Mouse (Mus musculus) adrenal gland, postnatal 25 days (tissue): Measurements from ENCODE around the gene Mfap1a. TPM values are rescaled to one million over a fixed set of nuclear protein-coding genes. Genes with fewer than 3 reads are reported as not detected.
"Not testable (repeated sequence)": the region's sequence is repeated elsewhere in the genome, so short reads cannot be mapped to it uniquely, and the experiment has no call there.

Experiments used
- DNase-seq: peaks from one replicate; pipeline ENCODE4 v3.0.0; 2021; ENCODE audit warnings: mixed read lengths
- total RNA-seq: library from RNA; stranded (reverse); gene quantifications from 2 replicates; pipeline ENCODE4 v1.2.3, GENCODE M21; 2021

Gene Mfap1a
- total RNA-seq, 1 experiment from 2014 or later = 37.6 TPM

DNA sequence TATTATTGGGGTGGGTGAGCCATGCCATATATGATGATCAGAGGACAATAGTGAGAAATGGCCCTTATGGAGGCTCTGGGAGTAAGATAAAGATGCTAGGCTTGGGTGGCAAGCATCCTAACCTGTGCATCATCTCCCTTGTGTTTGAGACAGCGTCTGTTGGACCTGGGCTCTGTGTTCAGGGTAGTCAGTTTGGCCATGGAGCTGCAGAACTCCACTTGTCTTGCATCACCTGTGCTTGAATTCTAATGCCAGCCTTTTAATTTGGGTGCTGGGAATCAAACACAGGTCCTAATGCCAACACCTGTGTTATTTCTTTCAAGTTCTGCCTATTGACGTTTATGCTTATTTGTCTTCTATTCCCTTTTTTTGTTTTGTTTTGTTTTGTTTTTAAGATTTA lies 31.2 kb downstream of the Mfap1a start:
- not testable (repeated sequence) for DNase-seq

DNA sequence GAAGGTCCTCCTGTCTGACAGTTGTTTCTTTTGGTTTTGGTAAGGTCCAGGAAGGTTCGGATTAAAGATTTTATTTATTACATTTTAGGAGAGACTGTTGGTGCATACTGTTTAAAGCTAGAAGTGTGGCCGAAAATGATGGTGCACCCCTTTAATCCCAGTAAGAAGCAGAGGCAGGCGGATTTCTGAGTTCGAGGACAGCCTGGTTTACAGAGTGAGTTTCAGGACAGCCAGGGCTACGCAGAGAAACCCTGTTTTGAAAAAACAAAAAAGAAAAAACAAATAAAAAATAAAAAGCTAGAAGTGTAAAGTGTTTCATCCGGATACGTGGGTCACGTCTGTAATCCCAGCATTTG lies 32.3 kb downstream of the Mfap1a start:
- no peak for DNase-seq

DNA sequence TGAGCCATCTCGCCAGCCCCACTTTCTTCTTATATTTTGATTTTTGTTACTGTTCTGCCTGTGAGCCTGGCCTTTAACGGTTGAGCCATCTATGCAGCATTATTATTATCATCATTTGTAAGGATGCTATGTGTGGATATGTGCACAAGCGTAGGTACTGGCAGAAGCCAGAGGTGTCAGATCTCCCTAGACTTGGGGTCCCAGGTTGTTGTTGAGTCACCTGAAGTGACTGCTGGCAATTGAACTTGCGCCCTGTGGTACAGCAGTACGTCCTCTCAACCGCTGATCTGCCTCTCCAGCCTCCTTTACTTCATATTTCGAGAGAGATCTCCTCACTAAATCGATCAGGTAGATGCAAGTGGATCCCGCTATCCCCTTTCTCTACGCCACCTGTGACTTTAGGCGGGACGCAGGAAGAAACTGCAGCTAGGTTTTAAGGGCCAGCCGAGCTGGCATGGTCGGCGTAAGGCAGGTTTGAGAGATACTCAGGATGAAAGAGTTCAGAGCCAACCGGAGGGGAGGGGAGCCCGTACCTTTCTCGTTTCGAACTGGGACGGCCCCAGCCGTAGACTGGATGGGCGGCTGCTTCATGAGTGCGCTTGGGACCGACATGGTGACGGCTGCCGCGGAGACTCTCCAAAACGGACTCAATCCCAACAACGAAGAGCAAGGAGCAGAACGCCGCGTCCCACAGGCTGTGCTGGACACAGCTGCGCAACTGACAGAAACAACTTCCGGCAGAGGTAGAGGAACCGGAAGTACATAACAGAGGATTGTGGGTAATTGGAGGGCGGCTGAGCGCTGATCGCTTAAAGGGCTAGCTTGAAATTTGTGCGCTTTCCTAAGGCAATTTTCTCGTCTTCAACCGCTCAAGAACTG lies 32.9 kb downstream of the Mfap1a start, which contains the start of gene Mfap1b:
Mfap1b (minus strand) TSS at position 767 of the 879 bp plus-strand sequence.
- peak; percentile 69 for DNase-seq

DNA sequence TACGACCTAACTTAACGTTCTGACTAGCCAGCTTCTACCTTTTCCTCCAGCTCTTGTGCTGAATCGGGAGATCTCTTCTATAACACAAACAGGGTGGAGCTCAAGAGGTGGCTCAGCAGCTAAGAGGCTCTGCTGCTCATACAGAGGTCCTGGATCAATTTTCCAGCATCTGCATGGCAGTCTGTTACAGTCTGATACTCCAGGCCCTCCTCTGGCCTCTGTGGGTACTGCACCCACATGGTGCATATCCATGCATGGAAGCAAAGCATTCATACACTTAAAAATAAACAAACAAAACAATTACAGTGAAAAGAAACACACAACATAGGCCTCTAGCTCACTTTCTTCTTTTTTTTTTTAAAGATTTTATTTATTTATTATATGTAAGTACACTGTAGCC lies 33.7 kb downstream of the Mfap1a start:
- DNase-seq = not testable (repeated sequence)

DNA sequence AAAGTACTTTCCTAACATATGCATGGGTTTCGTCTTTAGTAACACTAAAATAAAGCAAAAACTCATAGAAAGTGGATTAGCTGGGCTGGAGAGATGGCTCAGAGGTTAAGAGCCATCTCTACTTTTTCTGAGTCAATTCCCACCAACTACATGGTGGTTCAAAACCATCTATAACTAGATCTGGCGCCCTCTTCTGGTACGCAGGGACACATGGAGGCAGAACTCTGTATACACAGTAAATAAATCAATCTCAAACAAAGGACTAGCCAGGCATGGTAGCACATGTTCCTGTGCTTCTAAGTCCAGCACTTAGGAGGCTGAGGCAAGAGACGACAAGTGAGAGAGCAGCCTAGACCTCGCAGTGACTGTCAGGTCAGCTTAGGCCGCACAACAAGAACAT lies 37.5 kb downstream of the Mfap1a start:
- not testable (repeated sequence) for DNase-seq

DNA sequence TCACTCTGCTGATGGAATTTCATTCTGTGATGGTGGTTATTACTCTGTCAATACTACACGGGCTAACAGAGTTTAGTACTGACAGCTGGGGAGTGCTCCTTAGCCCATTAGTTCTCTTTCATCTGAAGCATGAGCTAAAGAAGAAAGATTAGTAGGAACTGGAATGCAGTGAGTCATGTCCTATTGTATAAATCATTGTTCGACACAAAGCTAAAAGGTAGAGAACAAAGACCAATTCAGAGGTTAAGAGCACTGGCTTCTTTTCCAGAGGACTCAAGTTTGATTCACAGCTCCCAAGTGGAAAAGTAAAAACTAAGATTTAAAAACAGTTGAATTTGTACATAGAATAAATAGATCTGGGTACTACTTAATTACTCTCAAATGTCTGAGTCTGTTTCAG lies 46.4 kb downstream of the Mfap1a start:
- no peak for DNase-seq

DNA sequence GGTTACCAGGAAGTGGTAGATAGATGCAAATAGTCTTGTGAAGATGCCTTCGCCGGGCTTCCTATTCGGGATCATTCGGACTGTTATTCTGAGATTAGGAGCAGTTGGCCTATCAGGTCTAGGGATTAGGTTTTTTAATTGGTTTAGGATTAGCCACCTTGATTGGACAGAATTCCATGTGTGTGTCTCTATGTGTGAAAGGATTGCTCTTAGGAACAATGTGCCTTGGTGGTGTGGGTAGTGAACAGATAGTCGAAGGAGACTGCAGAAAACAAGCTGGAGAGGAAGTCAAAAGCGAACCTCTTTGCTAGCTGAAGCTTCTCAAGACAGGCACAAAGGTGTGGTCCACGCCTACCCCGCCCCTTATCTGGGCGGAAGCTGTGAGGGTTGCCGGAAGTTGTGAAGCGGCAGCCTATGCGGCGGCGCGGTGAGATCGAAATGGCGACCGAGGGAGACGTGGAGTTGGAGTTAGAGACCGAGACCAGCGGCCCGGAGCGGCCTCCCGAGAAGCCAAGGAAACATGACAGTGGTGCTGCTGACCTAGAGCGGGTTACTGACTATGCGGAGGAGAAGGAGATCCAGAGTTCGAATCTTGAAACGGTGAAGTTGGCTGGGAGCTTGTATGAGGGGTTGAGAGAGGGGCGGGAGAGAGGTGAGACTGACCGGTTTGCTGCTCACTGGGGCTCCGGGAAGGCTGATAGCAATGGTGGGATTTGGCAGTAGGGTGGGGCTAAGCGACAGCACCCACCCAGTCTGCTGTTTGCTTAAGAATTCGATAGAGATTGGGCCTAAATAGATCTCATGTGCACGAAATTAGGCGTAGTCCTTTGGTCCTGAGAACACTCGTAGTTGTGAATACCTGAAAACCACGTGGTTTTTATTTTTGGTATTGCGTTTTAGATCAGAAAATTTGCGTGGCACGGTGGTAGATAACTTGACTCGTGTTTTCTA lies 49.5 kb downstream of the Mfap1a start, which contains the start of gene Serinc4:
Serinc4 (minus strand) TSS at position 90 of the 951 bp plus-strand sequence.
- DNase-seq = peak; percentile 85

DNA sequence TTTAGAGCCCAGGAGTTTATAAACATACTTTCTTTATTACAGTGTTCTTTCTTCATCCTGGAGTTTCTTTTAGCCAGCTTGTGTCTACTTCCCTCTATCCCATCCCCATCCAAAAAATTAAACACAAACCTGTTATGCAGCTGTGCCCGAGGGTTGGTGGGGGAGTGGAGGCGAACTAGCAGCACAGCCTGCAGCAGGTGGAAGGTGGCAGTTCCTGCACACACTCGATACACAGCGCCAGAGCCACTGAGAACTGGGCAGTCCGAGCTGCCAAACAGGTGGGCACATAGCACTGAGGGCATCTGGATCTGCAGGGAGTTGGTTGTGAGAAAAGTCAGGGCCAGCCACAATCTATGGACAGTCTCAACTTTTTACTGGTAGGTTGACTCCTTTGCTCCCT lies 50.9 kb downstream of the Mfap1a start:
- no peak for DNase-seq

DNA sequence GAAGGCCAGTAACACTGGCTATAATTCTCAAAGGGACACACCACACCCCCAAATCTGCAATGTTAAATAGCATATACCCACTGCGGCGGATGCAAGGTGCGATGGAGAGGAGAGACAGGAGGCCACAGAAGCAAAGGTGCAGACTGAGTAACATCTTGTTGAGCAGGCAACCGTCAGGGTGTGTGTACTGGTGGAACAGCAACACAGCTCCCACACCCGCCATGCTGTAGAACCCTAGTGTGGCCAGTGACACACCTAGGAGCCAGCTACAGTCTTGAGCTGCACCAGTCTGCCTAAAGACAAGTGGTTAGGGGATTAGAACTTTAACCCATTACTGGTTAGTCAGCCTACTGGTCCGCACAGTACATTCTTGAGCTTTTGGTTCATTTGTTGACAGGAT lies 52.5 kb downstream of the Mfap1a start:
- no peak for DNase-seq

DNA sequence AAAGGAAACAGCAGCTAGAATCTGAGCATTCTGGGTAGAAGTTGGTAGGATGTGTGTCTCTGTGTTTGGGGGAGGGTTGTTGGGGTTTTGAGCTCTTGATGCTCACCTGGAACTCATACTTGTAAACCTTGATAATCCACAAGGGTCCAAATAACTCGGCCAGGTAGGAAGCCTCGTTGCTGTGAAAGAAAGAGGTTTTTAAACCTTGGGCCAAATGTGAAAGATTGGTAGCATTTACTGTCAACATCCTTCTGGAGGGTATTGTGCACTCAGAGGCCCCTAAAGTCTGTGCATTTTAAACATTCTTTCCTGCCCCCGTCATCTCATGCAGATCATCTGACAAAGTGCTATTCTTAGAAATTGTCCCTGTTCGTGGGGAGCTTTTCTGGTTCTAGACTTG lies 53.5 kb downstream of the Mfap1a start, which contains the start of gene Hypk:
Hypk (plus strand) TSS at position 301 of the 400 bp plus-strand sequence.
- DNase-seq = no peak

DNA sequence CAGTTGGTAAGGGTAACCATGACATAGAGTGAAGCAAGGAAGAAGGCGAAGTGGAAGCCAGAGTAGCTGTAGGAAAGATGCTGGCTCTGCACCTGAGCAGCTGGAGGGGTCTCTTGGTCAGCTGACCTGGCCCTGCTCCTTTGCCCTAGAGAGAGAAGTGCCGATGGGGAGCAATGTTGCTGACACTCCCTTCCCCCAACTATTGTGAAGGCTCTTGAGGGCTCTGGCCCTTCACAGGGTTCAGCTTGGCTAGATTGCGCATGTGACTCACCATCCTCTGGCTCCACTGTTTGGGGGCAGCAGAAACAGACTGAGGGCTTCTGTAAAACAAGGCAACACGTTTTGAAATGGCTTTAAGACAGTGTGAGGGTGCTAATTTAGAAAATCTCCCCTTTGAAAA lies 54.1 kb downstream of the Mfap1a start:
- DNase-seq = no peak

DNA sequence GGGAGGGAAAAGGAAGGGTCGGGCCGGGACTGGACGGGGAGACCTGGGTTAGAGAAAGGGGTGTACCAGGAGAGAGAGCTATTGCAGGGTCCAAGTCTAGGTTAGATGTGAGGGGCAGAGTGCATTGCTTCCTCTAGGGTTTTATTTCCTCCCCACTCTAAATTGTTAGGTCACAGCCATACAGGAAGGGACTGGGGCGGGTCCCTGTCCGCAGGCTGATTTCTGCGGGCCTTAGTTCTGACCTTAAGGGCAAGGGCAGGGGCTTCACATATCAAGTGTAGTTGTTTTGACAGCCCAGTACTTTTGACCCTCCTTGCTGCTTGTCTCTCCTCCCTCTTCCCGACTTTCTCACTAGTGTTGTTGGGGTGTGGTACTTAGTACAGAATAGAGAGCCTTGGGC lies 56.4 kb downstream of the Mfap1a start:
- DNase-seq = no peak

DNA sequence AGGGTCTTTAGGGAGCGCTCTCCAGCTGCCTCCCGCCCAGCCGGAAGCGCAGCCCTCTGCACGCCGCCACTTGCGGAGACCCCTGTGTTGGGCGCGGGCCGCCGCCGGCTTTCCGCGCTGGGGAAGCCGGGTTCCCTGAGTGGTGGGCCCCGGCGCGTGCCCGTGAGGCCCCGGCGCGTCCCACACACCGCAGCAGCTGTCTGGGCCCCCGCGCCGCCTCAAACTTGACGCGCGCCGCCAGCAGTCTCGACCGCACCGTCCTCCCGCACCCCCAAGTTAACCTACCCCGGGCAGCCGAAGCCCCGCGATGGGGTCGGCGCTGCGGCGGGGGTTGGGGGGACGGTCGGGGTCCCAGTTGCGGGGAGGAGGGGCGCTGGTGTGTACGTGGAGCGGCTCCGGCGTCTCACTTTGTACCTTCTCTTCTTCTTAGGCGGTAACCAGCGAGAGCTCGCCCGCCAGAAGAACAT lies 56.9 kb downstream of the Mfap1a start:
- DNase-seq = peak; percentile 39

DNA sequence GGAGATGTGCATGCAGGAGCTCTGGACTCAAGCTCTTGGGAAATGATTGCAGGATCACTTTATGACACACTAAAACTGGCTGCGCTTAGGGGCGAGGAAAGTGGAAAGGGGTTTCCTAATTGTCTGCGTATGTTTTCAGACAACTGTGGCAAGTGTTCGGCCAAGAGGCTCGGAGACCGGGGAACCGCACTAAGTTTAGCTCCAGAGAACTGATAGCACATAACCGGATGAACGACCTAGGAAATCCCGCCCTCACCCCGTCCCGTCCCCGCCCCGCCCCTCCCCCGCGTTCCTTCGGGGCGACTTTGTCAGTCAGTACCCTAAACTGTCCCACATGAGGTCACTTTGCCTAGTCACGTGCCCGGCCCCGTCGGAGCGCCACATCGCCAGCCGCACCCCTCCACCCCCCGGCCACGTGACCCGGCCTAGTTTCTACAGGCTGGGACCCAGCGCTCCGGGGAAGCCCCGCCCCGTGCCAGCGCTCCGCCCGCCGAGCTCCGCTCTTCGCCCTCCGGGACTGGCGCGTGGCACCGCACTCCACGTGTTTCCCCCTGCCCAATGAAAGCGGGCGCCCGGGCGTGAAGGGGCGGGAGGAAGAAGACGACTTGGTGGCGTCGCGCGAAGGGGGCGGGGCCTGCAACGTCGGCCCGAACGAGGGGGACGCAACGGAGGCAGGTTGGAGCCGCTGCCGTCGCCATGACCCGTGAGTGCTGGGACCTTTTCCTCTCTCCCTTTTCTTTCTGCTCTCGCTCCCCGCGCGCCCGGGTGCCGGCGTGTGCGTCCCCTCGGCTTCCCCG lies 57.5 kb downstream of the Mfap1a start, which contains the start of gene Serf2:
Serf2 (plus strand) TSS at position 457 of the 797 bp plus-strand sequence.
- DNase-seq = peak; percentile 100

DNA sequence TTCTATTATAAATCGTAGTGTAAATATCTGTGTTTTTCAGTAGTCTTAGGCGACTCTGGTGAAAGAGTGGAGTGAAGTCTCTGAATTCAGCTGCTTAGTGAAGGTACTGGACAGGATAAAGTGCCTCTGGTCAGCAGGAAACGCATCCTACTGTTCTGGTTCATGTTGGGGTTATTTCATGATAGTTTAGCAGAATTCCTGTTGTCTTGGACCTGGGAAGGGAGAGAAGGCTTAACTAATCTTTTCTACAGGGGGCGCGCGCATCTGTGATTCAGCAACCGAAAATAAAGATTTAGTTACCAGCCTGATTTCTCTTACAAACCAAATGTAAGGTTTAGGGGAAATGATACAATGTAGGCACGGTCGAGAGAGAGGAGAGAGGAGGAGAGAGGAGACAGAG lies 58.3 kb downstream of the Mfap1a start:
- peak; percentile 36 for DNase-seq

DNA sequence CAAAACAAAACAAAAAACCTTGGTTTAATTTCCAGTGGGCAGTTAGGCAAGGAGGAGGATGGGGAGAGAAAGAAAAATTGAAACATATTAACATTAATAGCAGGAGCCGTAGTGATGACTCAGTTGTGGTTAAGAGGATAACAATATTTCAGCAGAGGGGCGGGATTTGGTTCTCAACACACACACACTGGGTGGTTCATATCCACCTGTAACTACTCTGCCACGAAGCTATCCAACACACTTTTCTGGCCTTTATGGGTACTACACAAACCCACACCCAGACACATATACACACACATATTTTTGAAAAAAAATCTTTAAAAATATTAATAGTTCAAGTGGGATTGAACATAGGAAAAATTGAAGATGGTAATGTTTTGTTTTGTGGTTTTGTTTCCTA lies 59.5 kb downstream of the Mfap1a start:
- DNase-seq = no peak

DNA sequence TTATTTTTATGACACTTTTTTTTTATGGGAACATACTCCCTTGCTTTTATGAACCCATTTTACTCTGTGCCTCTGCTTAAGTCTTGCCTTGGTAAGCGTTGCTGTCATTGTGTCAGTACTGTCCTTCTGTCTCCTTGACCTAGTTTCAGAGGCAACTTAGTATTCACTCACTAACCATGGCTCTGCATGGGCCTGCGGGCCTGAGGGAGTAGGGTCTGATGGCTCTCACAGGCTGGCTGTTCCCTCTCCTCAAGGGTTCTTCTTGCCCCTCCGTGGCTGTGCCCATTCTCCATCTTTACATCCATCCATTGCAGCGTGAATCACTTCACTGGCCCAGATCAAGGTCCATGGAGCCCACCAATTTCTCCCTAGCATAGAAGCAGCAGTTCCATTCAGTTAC lies 60.0 kb downstream of the Mfap1a start:
- DNase-seq = no peak

DNA sequence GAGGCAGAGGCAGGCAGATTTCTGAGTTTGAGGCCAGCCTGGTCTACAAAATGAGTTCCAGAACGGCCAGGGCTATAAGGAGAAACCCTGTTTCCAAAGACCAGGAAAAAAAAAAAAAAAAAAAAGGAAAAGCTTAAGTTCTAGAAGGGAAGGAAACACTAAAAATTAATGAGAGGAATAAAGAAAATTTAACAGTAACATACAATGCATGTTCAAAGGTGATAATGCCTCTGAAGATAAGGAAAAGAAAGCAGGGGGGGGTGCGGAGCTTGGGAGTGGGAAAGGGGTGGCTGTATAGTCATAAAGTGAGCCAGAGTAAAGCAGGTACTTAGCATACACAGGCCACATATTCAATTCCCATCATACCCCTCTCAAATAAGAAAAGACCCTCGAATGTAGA lies 61.3 kb downstream of the Mfap1a start:
- no peak for DNase-seq

DNA sequence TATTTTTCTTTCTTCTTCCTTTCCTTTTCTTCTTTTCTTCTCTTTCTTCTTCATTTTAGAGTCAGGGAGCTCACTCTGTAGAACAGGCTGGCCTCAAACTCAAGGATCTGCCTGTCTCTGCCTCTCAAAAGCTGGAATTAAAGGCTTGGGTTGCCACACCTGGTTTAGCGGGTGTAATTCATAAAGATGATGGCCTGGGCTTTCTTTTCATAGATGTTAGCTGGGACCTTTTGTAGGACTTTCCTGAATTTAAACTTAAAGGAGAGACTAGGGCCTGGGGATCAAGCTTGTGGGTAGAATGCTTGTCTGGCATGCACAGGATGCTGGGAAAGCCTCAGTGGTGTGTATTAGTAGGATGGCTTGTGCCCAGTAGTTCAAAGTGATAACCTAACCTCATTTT lies 62.3 kb downstream of the Mfap1a start, which contains the start of gene Ell3:
Ell3 (minus strand) TSS at position 101 of the 400 bp plus-strand sequence.
- no peak for DNase-seq

DNA sequence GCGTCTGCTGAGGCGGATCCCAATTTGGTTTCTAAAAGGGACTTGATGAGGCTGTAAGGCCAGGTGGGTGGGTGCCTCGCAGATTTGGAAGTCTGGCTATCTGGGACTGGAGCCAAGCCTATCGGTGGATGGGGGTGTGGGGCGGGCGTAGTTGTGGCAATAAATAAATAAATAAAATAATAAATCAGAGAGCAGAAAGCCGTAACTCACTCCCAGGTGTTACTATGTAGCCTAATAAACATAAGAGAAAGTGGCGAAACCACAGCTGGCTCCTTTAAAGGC lies 63.5 kb downstream of the Mfap1a start:
- DNase-seq = no peak

DNA sequence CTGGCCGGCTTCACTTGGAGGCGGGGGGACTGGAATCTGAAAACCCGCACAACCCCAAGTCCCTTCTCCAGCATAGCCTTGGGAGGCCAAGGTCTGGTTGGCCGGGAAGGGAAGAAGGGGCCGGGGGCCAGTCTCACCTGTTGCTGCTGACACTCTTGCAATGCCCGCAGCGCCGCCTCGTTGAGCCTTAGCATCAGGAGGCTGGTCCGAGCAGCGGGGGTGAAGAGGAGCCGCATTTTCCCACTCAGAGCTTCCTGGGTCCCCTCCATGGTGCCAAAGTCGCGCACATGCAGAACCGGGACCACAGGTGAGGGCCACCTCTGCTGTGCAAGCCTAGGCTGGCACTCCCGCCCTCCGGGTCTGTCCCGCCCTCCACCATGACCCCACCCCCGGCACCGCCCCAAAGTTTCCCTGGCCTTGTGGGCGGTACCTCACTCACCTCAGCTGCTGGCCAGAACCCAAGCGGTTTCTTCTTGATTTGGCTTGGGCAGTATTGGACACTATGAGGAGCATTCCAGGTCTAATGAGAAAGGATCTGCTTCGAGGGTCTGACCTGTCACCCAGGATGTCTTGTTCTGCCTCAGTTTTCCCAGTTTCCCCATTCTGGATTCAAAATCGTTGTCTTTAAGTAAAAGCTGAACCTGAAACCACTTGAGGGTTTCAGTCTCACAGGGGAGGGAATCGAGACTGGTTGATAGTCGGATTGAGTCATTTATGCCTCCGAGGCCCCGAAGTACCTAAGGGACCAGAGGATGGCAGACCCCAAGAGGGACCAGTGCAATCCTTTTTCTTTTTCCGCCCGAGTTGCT lies 64.0 kb downstream of the Mfap1a start:
- DNase-seq = peak; percentile 85
